Mouse (Mus musculus) small intestine, adult 10 weeks (tissue): ENCODE data around the gene Gm21292. TPM values are rescaled to one million over a fixed set of nuclear protein-coding genes. Genes with fewer than 3 reads are reported as not detected.

Experiments
- polyA plus RNA-seq: library from polyadenylated mRNA; stranded (reverse); fragments of 350-450 nt; fragmentation: Illumina TruSeq; extraction: RNeasy Lipid Tissue Mini Kit (QIAGEN cat#74804); gene quantifications from one replicate; pipeline ENCODE4 v1.2.3, GENCODE M21; 2014; ENCODE audit warnings: low replicate concordance

Gene Gm21292
- not detected for polyA plus RNA-seq

GRCm38 (mm10) chrY:9133824-9134223 lies at the start of gene Gm21292:
Gm21292 (minus strand) TSS chrY:9133924.

Other genes with a start within 250 kb of the Gm21292 start
- gene Gm21721, start 68.3 kb upstream of the Gm21292 start, polyA plus RNA-seq: not detected
- not detected for gene Gm21812, start 213.3 kb upstream of the Gm21292 start, polyA plus RNA-seq